Mouse (Mus musculus) bone marrow macrophage, adult 2 months (primary cell): ENCODE measurements around the gene Ntng1. TPM values are rescaled to one million over a fixed set of nuclear protein-coding genes. Genes with fewer than 3 reads are reported as not detected.

Experiments
- H3K27ac ChIP-seq: 2 replicates; pipeline ENCODE4 v1.5.1; 2012; ENCODE audit warnings: low read depth, low read length; ENCODE audit not compliant: insufficient read depth
- H3K4me1 ChIP-seq: 2 replicates; pipeline ENCODE4 v1.6.1; 2012; ENCODE audit warnings: low read length; ENCODE audit not compliant: control insufficient read depth, insufficient read depth
- H3K4me3 ChIP-seq: 2 replicates; pipeline ENCODE4 v1.5.1; 2012; ENCODE audit warnings: mild to moderate bottlenecking, low read length, moderate library complexity; ENCODE audit not compliant: insufficient read depth
- CTCF ChIP-seq: IDR thresholded peaks from 2 replicates; pipeline ENCODE4 v1.5.1; 2012; ENCODE audit warnings: low read depth, mild to moderate bottlenecking, low read length, moderate library complexity
- POLR2A ChIP-seq: IDR thresholded peaks from 2 replicates; pipeline ENCODE4 v1.6.1; 2012; ENCODE audit warnings: mild to moderate bottlenecking, low read depth, low read length, borderline replicate concordance
- polyA plus RNA-seq: library from polyadenylated mRNA; stranded (reverse); fragments of >200 nt; gene quantifications from 2 replicates; pipeline ENCODE4 v1.2.4, GENCODE M21; 2012; ENCODE audit not compliant: missing spikeins, insufficient read depth, insufficient read length

Gene Ntng1
- polyA plus RNA-seq, 1 experiment: not detected

DNA sequence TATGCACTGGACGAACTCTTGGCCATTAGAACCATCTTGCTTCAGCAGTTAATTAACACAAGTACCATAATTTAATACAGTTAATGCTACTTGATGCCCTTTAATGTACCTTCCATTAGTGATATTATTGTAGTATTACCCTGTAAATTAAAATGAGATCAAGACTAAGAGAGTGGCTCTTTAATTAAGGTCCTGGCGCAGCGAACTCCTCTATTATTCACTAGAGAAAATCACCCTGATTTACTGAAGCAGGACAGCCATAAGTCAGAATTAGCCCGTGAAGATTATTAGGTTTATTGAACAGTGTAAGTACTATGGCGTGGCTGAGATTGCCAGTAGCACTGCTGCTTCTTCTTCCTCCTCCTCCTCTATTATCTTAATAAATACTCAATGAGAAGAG lies 212.8 kb downstream of the Ntng1 start:
- TF ChIP-seq CTCF: no peak
- TF ChIP-seq POLR2A: no peak

DNA sequence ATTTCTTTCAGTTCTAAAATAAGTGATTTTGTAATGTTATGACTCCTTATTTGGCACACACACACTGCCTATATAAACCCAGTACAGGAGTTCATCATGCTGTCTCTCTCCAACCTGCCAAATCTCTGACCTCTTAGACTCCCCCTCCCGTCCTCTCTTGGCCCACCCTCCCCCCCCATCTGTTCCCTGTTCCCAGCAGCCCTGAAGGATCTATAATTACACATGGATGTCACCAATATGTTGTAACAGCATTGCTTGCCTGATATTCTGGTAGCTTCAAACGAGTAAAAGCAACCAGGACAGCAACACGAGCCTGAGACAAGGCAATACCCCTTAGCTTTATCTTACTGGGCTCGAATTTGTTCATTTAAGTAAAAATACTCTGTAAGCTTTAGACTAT lies 220.0 kb downstream of the Ntng1 start:
- TF ChIP-seq POLR2A (no peak), CTCF (no peak)

More for the DNA sequence above, 212.8 kb downstream of the Ntng1 start:
- no peak overlapping the region for H3K4me3 ChIP-seq
- no peak overlapping the region for H3K27ac ChIP-seq
- H3K4me1 ChIP-seq: no peaks in the 10 kb centered on the region

DNA sequence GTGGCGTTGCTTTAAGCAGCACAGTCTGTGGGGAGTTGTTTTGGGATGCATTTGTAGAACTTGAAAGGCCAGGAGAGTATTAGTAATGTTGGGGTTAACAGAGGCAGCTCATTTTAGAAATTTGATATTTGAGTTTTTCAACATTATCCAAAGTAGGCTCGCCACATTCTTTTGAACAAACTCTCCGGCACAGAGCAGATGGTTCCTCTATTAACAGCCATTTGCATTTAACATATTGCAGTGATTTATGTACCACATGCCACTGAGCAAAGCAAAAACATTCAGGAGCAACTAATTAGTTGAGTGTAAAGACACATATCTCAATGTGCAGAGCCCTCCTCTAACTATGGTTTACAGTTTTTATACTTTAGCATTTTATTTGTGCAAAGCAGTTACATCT lies 224.8 kb downstream of the Ntng1 start:
- Histone ChIP-seq H3K4me3 (no peak overlapping the region), H3K4me1 (no peaks in the 10 kb centered on the region), H3K27ac (no peak overlapping the region)
- TF ChIP-seq POLR2A: no peak
- no peak for TF ChIP-seq CTCF

More for the DNA sequence above, 220.0 kb downstream of the Ntng1 start:
- no peak overlapping the region for H3K27ac ChIP-seq
- H3K4me1 ChIP-seq: no peaks in the 10 kb centered on the region
- no peak overlapping the region for H3K4me3 ChIP-seq

DNA sequence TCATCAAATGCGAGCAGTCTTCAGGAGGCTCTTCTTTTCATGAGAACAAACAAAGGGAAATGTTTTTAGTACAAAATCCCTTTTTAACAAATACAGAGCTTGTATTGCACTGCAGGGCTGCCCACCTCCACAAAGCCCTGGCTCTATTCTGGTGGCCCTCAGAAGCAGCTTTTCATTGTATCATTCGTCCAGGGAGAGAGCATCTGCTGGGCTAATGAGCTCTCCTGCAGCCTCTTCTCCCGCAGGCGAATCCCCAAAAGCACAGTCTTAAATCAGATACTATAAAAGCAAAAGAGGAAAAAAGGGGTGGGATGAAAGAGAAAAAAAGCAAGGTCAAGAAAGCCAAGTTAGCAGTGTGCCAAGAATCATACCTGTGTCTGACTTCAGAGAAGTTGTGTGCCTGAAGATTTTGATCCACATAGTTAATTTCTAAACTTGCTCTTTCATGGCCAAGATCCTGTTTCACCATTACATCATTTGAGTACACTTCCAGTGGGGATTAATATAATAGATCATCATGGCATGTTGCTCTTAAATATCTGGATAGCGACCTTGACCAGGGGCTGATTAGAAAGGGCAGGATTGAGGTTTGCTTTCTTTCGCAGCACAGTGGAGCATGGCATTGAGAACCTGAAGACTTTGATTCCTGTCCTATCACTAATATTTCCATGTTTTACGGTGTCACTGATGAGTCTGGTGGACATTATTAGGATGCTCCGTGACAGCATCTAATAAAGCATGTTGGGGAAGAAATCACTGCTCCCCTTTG lies 225.7 kb downstream of the Ntng1 start:
- Histone ChIP-seq H3K4me1 (no peaks in the 10 kb centered on the region), H3K4me3 (no peak overlapping the region), H3K27ac (no peak overlapping the region)
- TF ChIP-seq CTCF (no peak), POLR2A (no peak)

- no peaks in the 10 kb centered on the region for H3K4me1 ChIP-seq
- TF ChIP-seq POLR2A (no peak), CTCF (no peak)
- H3K27ac ChIP-seq: no peak overlapping the region
- no peak overlapping the region for H3K4me3 ChIP-seq
These were observed 226.7 kb downstream of the Ntng1 start for GRCm38 (mm10) chr3:109917077-109917476.

GRCm38 (mm10) chr3:109914226-109914625 lies 229.6 kb downstream of the Ntng1 start:
- Histone ChIP-seq H3K27ac (no peak overlapping the region), H3K4me1 (no peaks in the 10 kb centered on the region), H3K4me3 (no peak overlapping the region)
- TF ChIP-seq POLR2A (no peak), CTCF (no peak)

DNA sequence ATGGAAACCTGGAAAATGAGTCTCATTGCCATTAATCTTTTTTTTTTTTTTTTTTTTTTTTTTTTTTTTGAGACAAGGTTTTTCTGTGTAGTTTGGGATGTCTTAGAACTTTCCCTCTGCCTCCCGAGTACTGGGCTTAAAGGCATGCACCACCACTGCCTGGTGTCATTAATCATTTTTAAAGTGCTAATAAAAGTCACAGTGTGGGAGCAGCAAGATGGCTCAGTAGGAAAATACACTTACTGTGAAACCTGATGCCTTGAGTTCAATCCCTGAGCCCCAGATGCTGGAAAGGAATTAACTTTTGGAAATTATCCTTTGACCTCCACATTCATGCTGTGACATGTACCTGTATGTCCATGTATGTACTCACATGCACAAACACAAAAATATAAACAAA lies 253.2 kb downstream of the Ntng1 start:
- Histone ChIP-seq H3K27ac (no peak overlapping the region), H3K4me3 (no peak overlapping the region), H3K4me1 (no peaks in the 10 kb centered on the region)
- no peak for TF ChIP-seq POLR2A
- TF ChIP-seq CTCF: no peak

GRCm38 (mm10) chr3:109885672-109886071 lies 258.1 kb downstream of the Ntng1 start:
- TF ChIP-seq POLR2A: no peak
- TF ChIP-seq CTCF: no peak
- no peaks in the 10 kb centered on the region for H3K4me1 ChIP-seq
- no peak overlapping the region for H3K27ac ChIP-seq
- no peak overlapping the region for H3K4me3 ChIP-seq

- TF ChIP-seq CTCF: no peak
- TF ChIP-seq POLR2A: no peak
- H3K4me1 ChIP-seq: no peaks in the 10 kb centered on the region
These were observed 264.8 kb downstream of the Ntng1 start for GRCm38 (mm10) chr3:109879061-109879460.

DNA sequence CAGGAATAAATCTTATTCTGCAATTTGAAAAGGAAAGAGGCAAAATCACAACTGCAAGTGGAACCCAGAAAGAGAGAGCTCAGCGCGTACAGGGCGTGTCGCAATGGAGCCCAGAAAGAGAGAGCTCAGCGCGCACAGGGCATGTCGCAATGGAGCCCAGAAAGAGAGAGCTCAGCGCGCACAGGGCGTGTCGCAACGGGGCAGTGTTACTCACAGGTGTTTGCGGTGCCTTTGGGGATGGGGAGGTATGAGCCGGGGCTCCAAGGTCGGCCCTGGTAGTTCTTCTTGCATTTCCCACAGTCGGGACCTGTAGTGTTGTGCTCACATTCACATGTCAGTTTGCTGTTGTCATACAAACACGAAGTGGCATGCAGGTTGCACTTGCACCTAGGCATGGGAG lies 271.8 kb downstream of the Ntng1 start:
- H3K4me1 ChIP-seq: no peaks in the 10 kb centered on the region

More at GRCm38 (mm10) chr3:109879061-109879460, 264.8 kb downstream of the Ntng1 start:
- no peak overlapping the region for H3K27ac ChIP-seq
- no peak overlapping the region for H3K4me3 ChIP-seq

DNA sequence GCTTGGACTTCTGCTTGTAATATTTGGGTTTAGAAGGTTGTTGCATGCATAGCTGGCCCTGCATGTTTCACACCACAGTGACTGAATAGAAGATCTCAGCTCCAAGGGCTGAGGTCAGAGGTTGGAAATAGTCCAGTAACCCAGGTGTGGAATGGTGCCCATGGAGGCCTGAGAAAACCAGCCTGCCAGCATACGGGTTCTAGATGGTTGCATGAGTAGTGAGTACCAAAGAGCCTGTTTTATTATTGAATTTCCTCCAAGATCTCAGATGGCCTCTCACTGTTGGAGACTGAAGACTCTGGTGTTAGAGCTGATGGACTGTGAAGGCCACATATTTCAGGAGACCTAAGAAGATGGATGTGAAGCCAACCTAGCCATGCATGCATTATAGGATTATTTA lies 285.5 kb downstream of the Ntng1 start:
- Histone ChIP-seq H3K4me3 (no peak overlapping the region), H3K27ac (no peak overlapping the region), H3K4me1 (no peaks in the 10 kb centered on the region)
- TF ChIP-seq CTCF (no peak), POLR2A (no peak)

More for the DNA sequence above, 271.8 kb downstream of the Ntng1 start:
- TF ChIP-seq POLR2A: no peak
- no peak for TF ChIP-seq CTCF
- Histone ChIP-seq H3K4me3 (no peak overlapping the region), H3K27ac (no peak overlapping the region)
